Mouse (Mus musculus) bone marrow, adult 2 months (tissue): Measurements from ENCODE around the gene Pdzd7.

Experiments used
- CTCF ChIP-seq: fragments of 200-500 bp; IDR thresholded peaks from 2 replicates; pipeline ENCODE4 v1.5.1; 2011; ENCODE audit warnings: low read length, control low read depth; ENCODE audit not compliant: control insufficient read depth, insufficient read depth
- POLR2A ChIP-seq: fragments of 200-500 bp; IDR thresholded peaks from 2 replicates; pipeline ENCODE4 v1.6.1; 2011; ENCODE audit warnings: low read depth, mild to moderate bottlenecking, control low read depth, low read length, borderline replicate concordance; ENCODE audit not compliant: control insufficient read depth

DNA sequence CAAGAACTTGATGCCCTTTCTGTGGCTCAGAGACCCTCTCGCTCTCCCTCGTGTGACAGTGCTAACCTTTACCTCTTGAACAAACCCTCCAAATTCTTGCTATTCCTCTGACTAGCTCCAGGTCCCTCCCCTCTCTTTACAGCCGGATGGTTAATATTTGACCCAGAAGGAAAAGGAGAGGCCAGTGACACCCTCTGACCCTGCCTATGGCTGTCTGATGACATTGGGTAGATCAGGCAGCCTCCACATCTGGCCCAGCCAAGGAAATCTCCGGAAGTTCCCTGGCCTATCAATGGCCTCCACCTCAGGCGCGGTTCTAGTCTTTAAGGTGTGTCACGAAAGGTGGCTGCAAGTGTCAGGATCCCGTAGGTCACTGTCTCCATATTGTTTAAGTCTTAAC, 54.5 kb downstream of the Pdzd7 start:
- TF ChIP-seq CTCF (no peak), POLR2A (no peak)
